Mouse (Mus musculus): ENCODE measurements around the gene Paqr3. TPM values are rescaled to one million over a fixed set of nuclear protein-coding genes. Genes with fewer than 3 reads are reported as not detected.

Gene Paqr3
- total and polyA plus RNA-seq, 3 experiments, result 4.3 to 6.4 TPM; not detected in 1

DNA sequence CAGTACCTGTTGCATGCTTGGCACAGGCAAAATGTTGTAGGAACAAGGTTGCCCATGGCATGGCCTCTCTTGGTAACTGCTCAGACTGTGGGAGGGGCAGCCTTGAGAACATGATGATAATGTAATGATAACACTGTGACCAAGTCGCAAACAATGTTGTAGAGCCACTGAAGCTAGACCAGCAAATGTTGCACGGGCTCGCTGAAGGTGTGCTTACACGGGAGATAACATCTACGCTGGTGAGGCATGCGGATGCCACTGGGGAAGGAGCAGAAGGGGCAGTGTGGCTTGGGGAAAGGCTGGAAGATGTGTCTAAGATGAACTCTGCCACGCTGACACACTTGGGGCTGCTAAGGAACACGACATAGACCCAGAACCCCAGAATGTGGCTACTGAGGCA, 11.4 kb downstream of the Paqr3 start:
- no peaks in the 10 kb centered on the region for H3K79me2 ChIP-seq (ENCODE audit: control insufficient read depth, insufficient read depth, low read length, poor library complexity)
- H3K27me3 ChIP-seq (ENCODE audit: control insufficient read depth in 1 of 2, insufficient read depth in 2 of 2, low read length in 2 of 2), result no peaks in the 10 kb centered on the region
- H3K9ac ChIP-seq (ENCODE audit: control insufficient read depth, low read depth, low read length, poor library complexity, severe bottlenecking), result no peak overlapping the region
- no peak for TF ChIP-seq ZC3H11A (IDR thresholded peaks at IDR 0.05; ENCODE audit: low read depth, low read length)
- no peak for TF ChIP-seq E2F4 (IDR thresholded peaks at IDR 0.05; ENCODE audit: borderline replicate concordance, low read depth, low read length)
- TF ChIP-seq MAX (IDR thresholded peaks at IDR 0.05; ENCODE audit: low read length), result no peak
- no peak for TF ChIP-seq KAT2A (conservative IDR thresholded peaks at IDR 0.05; ENCODE audit: low read depth, low read length)
- TF ChIP-seq TBP (IDR thresholded peaks at IDR 0.05; ENCODE audit: low read depth, low read length), result no peak
- no peak for TF ChIP-seq TCF12 (IDR thresholded peaks at IDR 0.05; ENCODE audit: low read depth, low read length)
- no peak for TF ChIP-seq MYC (IDR thresholded peaks at IDR 0.05; ENCODE audit: low read depth, low read length)
- no peak for TF ChIP-seq MEF2A (IDR thresholded peaks at IDR 0.05; ENCODE audit: extremely low read depth, insufficient replicate concordance, low read depth, low read length, poor library complexity, severe bottlenecking)
- TF ChIP-seq BHLHE40 (IDR thresholded peaks at IDR 0.05; ENCODE audit: borderline replicate concordance, low read depth, low read length), result no peak
- TF ChIP-seq TAL1 (IDR thresholded peaks at IDR 0.05; ENCODE audit: low read length), result no peak
- DNase-seq (ENCODE audit: low read depth, low spot score), result no peak
- no peak overlapping the region for H3K27ac ChIP-seq (ENCODE audit: control insufficient read depth, low read depth, low read length)
- no peak overlapping the region for H3K4me3 ChIP-seq (ENCODE audit: control insufficient read depth in 1 of 2, insufficient read depth in 1 of 2, low read depth in 2 of 2, low read length in 2 of 2)
- H3K4me1 ChIP-seq (ENCODE audit: control insufficient read depth in 1 of 2, insufficient read depth in 2 of 2, low read length in 2 of 2), result no peaks in the 10 kb centered on the region
- H3K36me3 ChIP-seq (ENCODE audit: control insufficient read depth in 1 of 2, insufficient read depth in 2 of 2, low read length in 2 of 2), result no peaks in the 10 kb centered on the region; a peak in 1 of 4 replicates
- H3K9me3 ChIP-seq (replicated peaks; ENCODE audit: insufficient read depth, low read length), result no peaks in the 10 kb centered on the region

DNA sequence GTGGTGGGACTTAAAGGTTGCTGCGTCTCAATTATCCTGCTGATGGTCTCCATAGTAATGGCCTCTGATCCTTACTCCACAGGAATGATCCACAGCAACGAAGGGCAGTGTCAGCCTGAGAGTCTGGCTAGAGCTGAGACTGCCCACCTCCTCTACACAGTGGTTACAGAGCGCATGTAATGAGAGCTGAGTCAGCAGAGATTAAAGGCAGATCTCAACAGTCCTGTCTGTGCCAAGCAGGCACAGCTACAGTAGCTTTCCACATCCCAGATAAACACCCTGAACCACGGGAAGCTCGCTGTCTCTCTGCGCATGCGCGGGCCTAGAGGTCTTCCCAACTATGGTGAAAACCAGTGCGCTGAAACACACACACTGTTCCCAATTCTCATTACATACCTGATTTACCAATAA, 13.8 kb downstream of the Paqr3 start:
- DNase-seq (ENCODE audit: low read depth, low spot score), result no peak
- no peak for TF ChIP-seq ZKSCAN1 (IDR thresholded peaks at IDR 0.05; ENCODE audit: low read depth, low read length)
- TF ChIP-seq USF1 (IDR thresholded peaks at IDR 0.05; ENCODE audit: low read depth, low read length), result no peak
- no peak for TF ChIP-seq ZNF384 (IDR thresholded peaks at IDR 0.05; ENCODE audit: low read depth, low read length)
- no peak for TF ChIP-seq CTCF (IDR thresholded peaks at IDR 0.05 in 2 of 3, conservative IDR thresholded peaks at IDR 0.05 in 1 of 3; ENCODE audit: control insufficient read depth in 1 of 3, insufficient read depth in 1 of 3, low read depth in 2 of 3, low read length in 3 of 3, poor library complexity in 1 of 3, severe bottlenecking in 1 of 3)
- no peak for TF ChIP-seq POLR2AphosphoS5 (IDR thresholded peaks at IDR 0.05; ENCODE audit: borderline replicate concordance, low read depth, low read length)
- no peak for TF ChIP-seq KAT2A (conservative IDR thresholded peaks at IDR 0.05; ENCODE audit: low read depth, low read length)
- TF ChIP-seq USF2 (IDR thresholded peaks at IDR 0.05; ENCODE audit: borderline replicate concordance in 1 of 2, insufficient read depth in 1 of 2, low read depth in 1 of 2, low read length in 2 of 2), result no peak
- TF ChIP-seq POLR2AphosphoS2 (IDR thresholded peaks at IDR 0.05; ENCODE audit: low read length), result no peak
- no peak for TF ChIP-seq CHD1 (IDR thresholded peaks at IDR 0.05; ENCODE audit: low read depth, low read length)
- no peaks in the 10 kb centered on the region for H3K4me1 ChIP-seq (ENCODE audit: control insufficient read depth in 1 of 2, insufficient read depth in 2 of 2, low read length in 2 of 2)
- no peaks in the 10 kb centered on the region for H3K9me3 ChIP-seq (replicated peaks; ENCODE audit: insufficient read depth, low read length)
- no peaks in the 10 kb centered on the region; a peak in 1 of 4 replicates for H3K36me3 ChIP-seq (ENCODE audit: control insufficient read depth in 1 of 2, insufficient read depth in 2 of 2, low read length in 2 of 2)
- H3K4me3 ChIP-seq (ENCODE audit: control insufficient read depth in 1 of 2, insufficient read depth in 1 of 2, low read depth in 2 of 2, low read length in 2 of 2), result no peak overlapping the region
- no peak overlapping the region for H3K9ac ChIP-seq (ENCODE audit: control insufficient read depth, low read depth, low read length, poor library complexity, severe bottlenecking)
- H3K79me2 ChIP-seq (ENCODE audit: control insufficient read depth, insufficient read depth, low read length, poor library complexity), result no peaks in the 10 kb centered on the region
- no peak overlapping the region for H3K27ac ChIP-seq (ENCODE audit: control insufficient read depth, low read depth, low read length)
- H3K27me3 ChIP-seq (ENCODE audit: control insufficient read depth in 1 of 2, insufficient read depth in 2 of 2, low read length in 2 of 2), result no peaks in the 10 kb centered on the region

Data from MEL (cell line).